Mouse (Mus musculus) kidney, embryonic 14.5 days (tissue): ENCODE measurements around the gene Rpl3. TPM values are rescaled to one million over a fixed set of nuclear protein-coding genes. Genes with fewer than 3 reads are reported as not detected.

ENCODE experiments used
- ATAC-seq: fragments of 200-750 bp; cut with Nextera tagmentation; 2 replicates; pipeline ENCODE4 v1.8.0; 2017; ENCODE audit warnings: moderate number of reproducible peaks, mild to moderate bottlenecking, moderate TSS enrichment, moderate library complexity; ENCODE audit not compliant: low FRiP score, low TSS enrichment
- H3K27ac ChIP-seq: fragments of 300-500 bp; sonication (generic); 2 replicates; pipeline ENCODE4 v1.5.1; 2014; ENCODE audit warnings: low read depth, mild to moderate bottlenecking, low read length, moderate library complexity, mixed read lengths
- H3K27me3 ChIP-seq: fragments of 300-500 bp; sonication (generic); 2 replicates; pipeline ENCODE4 v1.6.1; 2014; ENCODE audit warnings: mild to moderate bottlenecking, low read length; ENCODE audit not compliant: control insufficient read depth, insufficient read depth
- H3K36me3 ChIP-seq: fragments of 300-500 bp; sonication (generic); 2 replicates; pipeline ENCODE4 v1.6.1; 2014; ENCODE audit warnings: low read length, mixed read lengths; ENCODE audit not compliant: control insufficient read depth, insufficient read depth
- H3K4me1 ChIP-seq: fragments of 300-500 bp; sonication (generic); 2 replicates; pipeline ENCODE4 v1.6.1; 2014; ENCODE audit warnings: low read length, mixed read lengths; ENCODE audit not compliant: control insufficient read depth, insufficient read depth
- H3K4me2 ChIP-seq: fragments of 300-500 bp; sonication (generic); replicated peaks from 2 replicates; pipeline ENCODE4 v1.6.1; 2014; ENCODE audit warnings: low read depth, mild to moderate bottlenecking, low read length
- H3K4me3 ChIP-seq: fragments of 300-500 bp; sonication (generic); 2 replicates; pipeline ENCODE4 v1.5.1; 2014; ENCODE audit warnings: mild to moderate bottlenecking, low read length
- H3K9ac ChIP-seq: fragments of 300-500 bp; sonication (generic); 2 replicates; pipeline ENCODE4 v1.6.1; 2014; ENCODE audit warnings: low read depth, mild to moderate bottlenecking, low read length, moderate library complexity
- H3K9me3 ChIP-seq: fragments of 300-500 bp; sonication (generic); 2 replicates; pipeline ENCODE4 v1.6.1; 2016; ENCODE audit warnings: low read length; ENCODE audit not compliant: control insufficient read depth
- WGBS: fragments of 180-500 bp; shearing (Covaris S2); extraction: QIAGEN DNeasy Blood & Tissue Kit; methylation state at CpG from one replicate; pipeline ENCODE4 v1.1.7; 2014; 5-methylcytosine and 5-hydroxymethylcytosine counted together
- polyA plus RNA-seq: library from polyadenylated mRNA; unstranded; fragments of >200 nt; fragmentation: Nextera tagmentation; extraction: Ambion mirVana; gene quantifications from 2 replicates; pipeline ENCODE4 v1.2.1, GENCODE M21; 2014

The Rpl3 gene
- polyA plus RNA-seq, 1 experiment from 2014 or later = 1,409 TPM

DNA sequence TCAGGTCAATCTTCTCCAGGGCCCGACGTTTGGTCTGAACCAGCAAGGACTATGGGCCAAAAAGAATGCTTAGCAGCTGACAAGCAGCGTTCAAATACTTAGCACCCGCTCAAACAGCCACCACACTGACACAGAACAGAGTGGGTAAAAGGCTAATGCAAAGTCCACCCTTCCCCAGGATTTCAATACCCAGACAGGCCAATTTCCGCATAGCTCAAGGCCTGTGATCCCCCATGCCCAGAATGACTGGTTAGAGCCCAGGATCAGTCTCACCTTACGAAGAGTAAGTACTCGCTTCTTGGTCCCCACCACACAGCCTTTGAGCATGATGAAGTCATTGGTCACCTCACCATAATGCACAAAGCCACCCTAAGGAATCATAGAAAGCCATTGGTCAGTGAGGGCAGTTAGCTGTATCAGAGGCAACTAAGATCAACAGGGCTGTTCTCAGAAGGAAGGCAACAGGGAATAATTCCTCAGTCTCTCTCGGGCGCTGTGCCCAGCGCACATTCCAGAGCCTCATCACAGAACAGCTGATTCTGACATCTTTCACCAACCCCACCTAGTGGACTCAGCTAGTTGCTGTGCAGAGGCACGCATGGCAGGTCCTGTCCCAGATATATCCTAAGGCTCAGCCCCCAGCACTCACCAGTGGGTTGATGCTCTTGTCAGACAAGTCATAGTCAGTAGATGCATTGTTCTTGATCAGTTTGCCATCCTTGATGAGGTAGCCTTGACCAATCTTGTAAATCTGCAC, 13.4 kb downstream of the Rpl3 start:
- H3K9ac ChIP-seq = no peak overlapping the region
- peaks cover 56% of the 10 kb centered on the region for H3K36me3 ChIP-seq
- H3K4me1 ChIP-seq = peaks cover 14% of the 10 kb centered on the region; the same call in 1 of the 2 replicates
- ATAC-seq = no peak
- no peak overlapping the region for H3K4me2 ChIP-seq
- H3K27ac ChIP-seq = no peak overlapping the region
- no peak overlapping the region for H3K4me3 ChIP-seq
- H3K9me3 ChIP-seq = no peaks in the 10 kb centered on the region
- WGBS = 76% methylated on average over 11 of the region's 11 CpGs
- no peaks in the 10 kb centered on the region for H3K27me3 ChIP-seq

DNA sequence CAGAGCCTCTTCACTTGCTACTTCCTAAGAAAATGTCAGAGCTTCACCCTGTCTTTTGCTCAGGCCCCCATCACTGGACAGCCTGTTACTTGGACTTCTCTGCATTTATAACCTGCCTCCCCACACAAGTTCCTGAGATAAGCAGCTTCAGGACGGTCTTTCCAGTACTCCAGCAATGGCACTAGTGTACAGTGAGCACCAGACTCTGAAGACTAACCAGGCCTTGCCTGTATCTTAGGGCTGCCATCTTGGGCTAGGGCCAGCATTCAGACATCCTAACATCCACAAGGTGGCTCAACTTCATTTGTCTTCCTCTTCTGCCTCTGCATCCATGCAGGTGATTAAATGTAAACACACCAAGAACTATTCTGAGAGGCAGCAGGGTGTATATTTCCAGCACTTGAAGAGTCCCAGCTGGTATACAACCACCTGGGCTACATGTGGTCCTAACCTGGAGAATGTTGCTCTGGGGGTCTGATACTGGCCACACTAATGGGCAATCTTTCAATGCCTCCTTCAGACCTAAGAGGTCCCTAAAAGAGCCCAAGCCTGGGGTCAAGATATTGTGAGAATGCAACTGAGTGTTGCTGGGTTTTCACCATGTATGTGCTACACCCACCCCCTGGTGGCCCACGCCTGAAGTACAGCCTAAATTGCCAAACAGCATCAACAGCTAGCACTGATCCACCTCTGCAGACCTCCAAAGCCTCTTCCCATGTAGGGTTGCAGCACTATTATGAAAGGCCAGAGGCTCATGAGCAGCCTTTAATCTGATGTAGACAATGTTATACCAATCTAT, 15.1 kb downstream of the Rpl3 start:
- 9% methylated on average over 2 of the region's 2 CpGs for WGBS
- Histone ChIP-seq H3K4me2 (no peak overlapping the region), H3K4me3 (no peak overlapping the region), H3K27ac (peak overlapping the region; percentile 51; the same call in 1 of the 2 replicates), H3K36me3 (peaks cover 47% of the 10 kb centered on the region), H3K4me1 (peaks cover 8% of the 10 kb centered on the region; the same call in 1 of the 2 replicates), H3K9ac (no peak overlapping the region), H3K27me3 (no peaks in the 10 kb centered on the region), H3K9me3 (no peaks in the 10 kb centered on the region)
- peak; percentile 47 for ATAC-seq

GRCm38 (mm10) chr15:80075733-80076337, 15.8 kb downstream of the Rpl3 start:
- H3K4me2 ChIP-seq = no peak overlapping the region
- ATAC-seq = peak; percentile 16; the same call in 1 of the 2 replicates
- H3K9ac ChIP-seq = 0 out of 2 replicates have a peak overlapping the region, but pooled peaks have one; percentile 7
- peak overlapping the region; percentile 51; the same call in 1 of the 2 replicates for H3K27ac ChIP-seq
- peaks cover 40% of the 10 kb centered on the region for H3K36me3 ChIP-seq
- H3K9me3 ChIP-seq = no peaks in the 10 kb centered on the region
- no peak overlapping the region for H3K4me3 ChIP-seq
- H3K4me1 ChIP-seq = peaks cover 1% of the 10 kb centered on the region; the same call in 1 of the 2 replicates
- WGBS = 28% methylated on average over 5 of the region's 5 CpGs
- H3K27me3 ChIP-seq = no peaks in the 10 kb centered on the region

- Histone ChIP-seq H3K27me3 (no peaks in the 10 kb centered on the region), H3K4me2 (no peak overlapping the region), H3K4me1 (no peaks in the 10 kb centered on the region; the same call in 1 of the 2 replicates), H3K27ac (peak overlapping the region; percentile 51; the same call in 1 of the 2 replicates), H3K36me3 (peaks cover 35% of the 10 kb centered on the region), H3K9ac (no peak overlapping the region), H3K4me3 (no peak overlapping the region), H3K9me3 (no peaks in the 10 kb centered on the region)
- ATAC-seq = no peak
- WGBS = 32% methylated on average over 3 of the region's 3 CpGs
Measured at GRCm38 (mm10) chr15:80075374-80075694, 16.3 kb downstream of the Rpl3 start.

GRCm38 (mm10) chr15:80074663-80075373, 16.9 kb downstream of the Rpl3 start:
- peaks cover 30% of the 10 kb centered on the region for H3K36me3 ChIP-seq
- H3K9me3 ChIP-seq = no peaks in the 10 kb centered on the region
- no peak overlapping the region for H3K27ac ChIP-seq
- H3K9ac ChIP-seq = no peak overlapping the region
- no peaks in the 10 kb centered on the region for H3K27me3 ChIP-seq
- 44% methylated on average over 6 of the region's 6 CpGs for WGBS
- H3K4me1 ChIP-seq = no peaks in the 10 kb centered on the region; the same call in 1 of the 2 replicates
- no peak for ATAC-seq
- H3K4me3 ChIP-seq = no peak overlapping the region
- no peak overlapping the region for H3K4me2 ChIP-seq

GRCm38 (mm10) chr15:80073256-80073621, 18.4 kb downstream of the Rpl3 start:
- Histone ChIP-seq H3K4me2 (no peak overlapping the region), H3K4me1 (no peaks in the 10 kb centered on the region), H3K9ac (no peak overlapping the region), H3K27me3 (no peaks in the 10 kb centered on the region), H3K4me3 (no peak overlapping the region), H3K27ac (no peak overlapping the region), H3K9me3 (no peaks in the 10 kb centered on the region), H3K36me3 (peaks cover 14% of the 10 kb centered on the region)
- no peak for ATAC-seq
- 97% methylated on average over 1 of the region's 1 CpGs for WGBS

DNA sequence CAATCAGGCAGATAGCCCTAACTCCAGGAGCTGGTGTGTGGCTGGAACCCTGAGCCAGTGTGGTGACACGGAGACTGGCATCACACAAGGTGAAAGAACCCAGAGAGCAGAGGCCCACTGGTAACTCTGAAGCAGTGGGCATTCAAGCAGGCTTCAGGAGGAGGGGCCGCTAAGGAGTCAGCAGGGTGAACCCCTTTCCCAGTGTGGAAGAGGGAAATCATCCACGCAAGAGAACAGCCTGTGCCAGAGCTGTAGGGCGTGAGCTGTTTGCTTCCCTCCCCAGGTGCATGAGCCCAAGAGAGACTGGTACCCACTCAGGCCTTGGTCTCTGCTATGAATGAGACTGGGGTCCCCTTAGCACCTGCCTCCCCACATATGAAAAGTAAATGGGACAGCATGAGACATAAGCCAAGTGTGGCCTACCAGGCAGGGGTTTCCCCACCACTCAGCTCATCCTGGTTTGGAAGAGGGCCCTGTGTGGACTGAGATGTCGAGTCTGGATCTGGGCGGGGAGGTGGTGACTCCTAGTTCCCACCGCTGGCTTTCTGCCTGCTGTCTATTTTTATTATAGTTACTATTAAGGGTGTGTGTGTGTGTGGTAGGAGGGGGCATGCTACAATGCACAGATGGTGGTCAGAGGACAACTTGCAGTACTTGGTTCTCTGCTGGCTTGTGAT, 19.0 kb downstream of the Rpl3 start:
- ATAC-seq = no peak
- Histone ChIP-seq H3K27me3 (no peaks in the 10 kb centered on the region), H3K4me3 (no peak overlapping the region), H3K36me3 (peaks cover 9% of the 10 kb centered on the region), H3K9me3 (no peaks in the 10 kb centered on the region), H3K4me1 (no peaks in the 10 kb centered on the region), H3K4me2 (no peak overlapping the region), H3K27ac (no peak overlapping the region), H3K9ac (no peak overlapping the region)
- 74% methylated on average over 7 of the region's 7 CpGs for WGBS

- no peaks in the 10 kb centered on the region for H3K4me1 ChIP-seq
- no peaks in the 10 kb centered on the region for H3K27me3 ChIP-seq
- no peak overlapping the region for H3K27ac ChIP-seq
- ATAC-seq = no peak
- WGBS = 50% methylated on average over 9 of the region's 9 CpGs
- peaks cover 2% of the 10 kb centered on the region for H3K36me3 ChIP-seq
- no peak overlapping the region for H3K9ac ChIP-seq
- H3K4me2 ChIP-seq = no peak overlapping the region
- no peak overlapping the region for H3K4me3 ChIP-seq
- no peaks in the 10 kb centered on the region for H3K9me3 ChIP-seq
Measured at GRCm38 (mm10) chr15:80071951-80072437, 19.7 kb downstream of the Rpl3 start.
